Mouse (Mus musculus) cortical plate, adult 2 months (tissue): ENCODE measurements around the gene Dbil5. TPM values are rescaled to one million over a fixed set of nuclear protein-coding genes. Genes with fewer than 3 reads are reported as not detected.
"Not testable (repeated sequence)": the region's sequence is repeated elsewhere in the genome, so short reads cannot be mapped to it uniquely, and the experiment has no call there.

Experiments
- H3K27ac ChIP-seq: fragments of 200-500 bp; 2 replicates; pipeline ENCODE4 v1.5.1; 2012; ENCODE audit warnings: low read length, control low read depth, inconsistent platforms; ENCODE audit not compliant: insufficient read depth
- H3K4me1 ChIP-seq: fragments of 200-500 bp; 2 replicates; pipeline ENCODE4 v1.6.1; 2011; ENCODE audit warnings: low read length; ENCODE audit not compliant: control insufficient read depth, insufficient read depth
- H3K4me3 ChIP-seq: fragments of 200-500 bp; 2 replicates; pipeline ENCODE4 v1.5.1; 2011; ENCODE audit warnings: mild to moderate bottlenecking, low read length, control low read depth; ENCODE audit not compliant: insufficient read depth
- CTCF ChIP-seq: fragments of 200-500 bp; IDR thresholded peaks from 2 replicates; pipeline ENCODE4 v1.5.1; 2011; ENCODE audit warnings: mild to moderate bottlenecking, control low read depth, low read length; ENCODE audit not compliant: insufficient read depth; ENCODE audit errors: extremely low read depth
- POLR2A ChIP-seq: fragments of 200-500 bp; IDR thresholded peaks from 2 replicates; pipeline ENCODE4 v1.6.1; 2011; ENCODE audit warnings: mild to moderate bottlenecking, low read length, control low read depth; ENCODE audit not compliant: insufficient read depth; ENCODE audit errors: extremely low read depth
- polyA plus RNA-seq: library from polyadenylated mRNA; depleted of rRNA; stranded (reverse); fragments of >200 nt; gene quantifications from 2 replicates; pipeline ENCODE4 v1.2.3, GENCODE M21; 2012

The Dbil5 gene
- polyA plus RNA-seq, 1 experiment = 1.9 TPM

GRCm38 (mm10) chr11:76196977-76197469, 20.4 kb upstream of the Dbil5 start:
- no peak overlapping the region for H3K27ac ChIP-seq
- TF ChIP-seq POLR2A (no peak), CTCF (no peak)

GRCm38 (mm10) chr11:76201761-76202674, 15.4 kb upstream of the Dbil5 start:
- peak overlapping the region; percentile 26; the same call in 1 of the 2 replicates for H3K27ac ChIP-seq
- peak overlapping the region; percentile 96 for H3K4me3 ChIP-seq
- H3K4me1 ChIP-seq = no peaks in the 10 kb centered on the region; the same call in 1 of the 2 replicates
- TF ChIP-seq POLR2A = peak; percentile 0; the same call in 1 of the 2 replicates
- no peak for TF ChIP-seq CTCF

More at GRCm38 (mm10) chr11:76196977-76197469, 20.4 kb upstream of the Dbil5 start:
- H3K4me1 ChIP-seq = no peaks in the 10 kb centered on the region; the same call in 1 of the 2 replicates
- no peak overlapping the region for H3K4me3 ChIP-seq

DNA sequence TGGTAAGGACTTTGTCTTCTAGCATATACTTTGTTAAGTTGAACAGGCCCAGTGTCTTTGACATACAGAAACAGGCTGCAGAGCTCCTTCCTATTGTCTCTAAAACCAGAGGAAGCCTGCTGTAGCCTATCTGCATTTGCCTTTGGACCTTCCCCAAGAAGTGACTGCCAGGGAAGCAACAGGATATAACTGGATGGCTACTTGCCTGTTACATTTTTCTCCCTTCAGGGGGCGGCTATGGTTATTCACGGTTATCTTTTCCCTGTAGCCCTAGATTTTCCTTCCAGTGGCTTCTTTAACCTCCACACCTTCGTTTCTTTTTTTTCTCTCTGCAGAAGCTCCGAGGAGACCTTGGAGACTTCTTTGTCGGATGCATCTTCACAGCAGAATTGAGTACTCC, 10.6 kb upstream of the Dbil5 start:
- no peak overlapping the region for H3K27ac ChIP-seq
- no peak overlapping the region for H3K4me3 ChIP-seq
- TF ChIP-seq CTCF (no peak), POLR2A (no peak)
- H3K4me1 ChIP-seq = no peaks in the 10 kb centered on the region; the same call in none of the 2 replicates

- TF ChIP-seq CTCF (no peak), POLR2A (no peak)
- Histone ChIP-seq H3K4me1 (no peaks in the 10 kb centered on the region; the same call in 1 of the 2 replicates), H3K27ac (no peak overlapping the region), H3K4me3 (no peak overlapping the region)
Observed at GRCm38 (mm10) chr11:76210228-76210985, 7.0 kb upstream of the Dbil5 start.

GRCm38 (mm10) chr11:76211595-76211994, 5.8 kb upstream of the Dbil5 start:
- not testable (repeated sequence) for H3K27ac ChIP-seq, H3K4me1 ChIP-seq, H3K4me3 ChIP-seq

DNA sequence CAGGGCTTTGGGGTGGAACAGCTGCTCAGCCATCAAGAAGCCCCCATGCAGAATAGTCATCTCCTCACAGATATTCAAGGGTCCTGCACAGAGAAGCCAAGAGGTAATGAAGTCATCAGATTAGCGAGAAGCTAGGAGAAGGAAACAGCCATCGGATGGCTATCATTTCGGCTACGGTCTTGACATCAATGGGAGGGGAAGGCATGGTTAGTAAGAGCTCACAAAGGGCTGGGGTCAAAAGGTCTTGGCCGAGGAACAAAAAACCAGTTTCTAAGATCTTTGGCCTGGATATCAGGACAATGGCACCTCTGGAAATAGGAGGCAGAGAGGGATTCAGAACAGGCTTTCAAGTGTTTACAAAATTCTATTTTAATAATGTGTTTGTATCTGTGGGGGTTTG, 3.6 kb upstream of the Dbil5 start:
- no peak overlapping the region for H3K27ac ChIP-seq
- no peak overlapping the region for H3K4me3 ChIP-seq
- H3K4me1 ChIP-seq = no peaks in the 10 kb centered on the region; the same call in 1 of the 2 replicates
- TF ChIP-seq POLR2A (no peak), CTCF (no peak)

DNA sequence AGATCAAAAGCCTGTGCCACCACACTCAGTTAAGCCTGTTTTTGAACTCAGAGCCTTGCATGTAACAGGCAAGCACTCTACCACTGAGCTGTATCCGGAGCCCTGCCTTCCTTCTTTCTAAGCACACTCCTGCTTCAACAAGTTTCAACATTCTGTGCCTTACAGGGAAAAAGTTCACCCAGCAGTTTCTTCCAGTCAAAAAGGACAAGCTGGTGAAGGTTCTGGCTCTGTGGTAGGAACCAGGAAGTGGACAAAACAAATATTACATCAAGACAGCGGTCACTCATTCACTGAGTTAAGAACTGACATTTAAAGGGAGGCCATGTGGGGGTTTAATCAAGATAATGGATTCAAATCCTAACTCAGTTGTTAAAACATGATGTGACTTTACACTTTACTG, 2.4 kb upstream of the Dbil5 start:
- Histone ChIP-seq H3K4me3 (no peak overlapping the region), H3K4me1 (no peaks in the 10 kb centered on the region; the same call in 1 of the 2 replicates), H3K27ac (no peak overlapping the region)
- TF ChIP-seq POLR2A = no peak
- no peak for TF ChIP-seq CTCF

DNA sequence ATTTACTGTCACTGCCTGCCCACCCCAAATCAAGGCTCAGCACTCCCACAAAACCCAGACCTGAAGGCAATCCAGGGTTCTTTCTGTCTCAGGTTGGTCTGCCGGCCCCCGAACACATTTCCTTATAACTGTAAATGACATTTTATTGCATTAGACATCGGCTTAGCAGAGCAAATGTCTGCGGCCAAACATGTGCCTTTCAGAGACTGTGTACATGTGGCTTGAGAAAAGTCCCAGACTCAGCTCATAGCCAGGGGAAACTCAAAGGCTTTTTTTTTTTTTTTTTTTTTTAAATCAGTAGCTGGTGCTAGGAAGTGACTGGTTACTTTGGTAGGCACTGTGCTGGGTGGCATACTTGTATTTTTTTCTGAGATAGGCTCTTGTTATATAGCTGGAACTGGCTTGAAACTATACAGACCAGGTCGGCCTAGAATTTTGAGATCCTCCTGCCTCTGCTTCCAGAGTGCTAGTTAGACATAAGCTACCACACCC, 1.3 kb upstream of the Dbil5 start:
- no peak for TF ChIP-seq POLR2A
- TF ChIP-seq CTCF = no peak
- no peak overlapping the region for H3K27ac ChIP-seq
- no peak overlapping the region; the same call in 1 of the 2 replicates for H3K4me3 ChIP-seq
- no peaks in the 10 kb centered on the region for H3K4me1 ChIP-seq

DNA sequence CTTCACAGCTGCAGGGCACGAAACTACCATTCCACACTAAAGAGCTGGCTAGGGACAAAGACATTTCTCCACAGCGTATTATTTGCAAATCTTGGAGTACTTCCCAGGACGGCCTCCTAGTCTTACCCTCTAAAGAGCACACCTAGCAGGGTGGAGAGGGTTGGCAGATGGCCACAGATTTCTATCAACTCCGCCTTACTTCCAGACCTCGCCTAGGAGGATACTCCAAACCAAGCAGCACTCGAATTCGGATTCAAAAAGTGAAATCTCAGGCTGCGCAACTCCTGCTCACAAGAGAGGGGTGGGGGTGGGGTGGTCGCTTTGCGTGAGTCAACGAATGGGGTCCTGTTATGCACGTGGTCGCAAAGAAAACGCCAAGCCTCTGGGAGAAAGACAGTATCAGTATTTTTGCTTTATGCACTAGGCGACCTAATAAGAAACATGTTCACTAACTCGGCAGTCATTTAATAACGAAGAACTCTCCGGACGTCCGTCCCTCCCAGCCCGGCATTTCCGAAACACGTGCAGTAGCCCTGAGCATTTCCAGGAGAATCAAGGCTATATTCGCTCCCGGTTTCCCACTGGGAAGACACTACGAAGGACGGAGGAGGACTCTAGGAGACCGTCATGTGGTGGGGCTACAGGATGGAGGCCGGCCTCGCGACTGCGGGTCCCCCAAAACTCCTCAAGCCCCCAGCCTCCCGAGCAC, 573 bp upstream of the Dbil5 start:
- peak; percentile 33; the same call in 1 of the 2 replicates for TF ChIP-seq POLR2A
- TF ChIP-seq CTCF = no peak
- Histone ChIP-seq H3K4me1 (no peaks in the 10 kb centered on the region), H3K27ac (peak overlapping the region; percentile 30; the same call in 1 of the 2 replicates), H3K4me3 (peak overlapping the region; percentile 60)
